Mouse (Mus musculus) embryonic stem cell, embryonic (primary cell): ENCODE results near the gene Wdr92.

Experiments used
- CTCF ChIA-PET, 4 experiments: fragments of 300-600 bp in 2 of 4; fragments of 350-600 bp in 2 of 4; sonication (Branson Sonifier 250); formaldehyde crosslinking; loops; one replicate each; lab custom pipeline; 2022; ENCODE audit warnings: inconsistent platforms in 2 of 4; lab: Charles Lee
- POLR2A ChIA-PET, 4 experiments: fragments of 300-600 bp in 2 of 4; fragments of 350-600 bp in 2 of 4; sonication (Branson Sonifier 250); formaldehyde crosslinking; loops; one replicate each; lab custom pipeline; 2022; ENCODE audit warnings: antibody characterized with exemption in 4 of 4, inconsistent platforms in 1 of 4; lab: Charles Lee

The Wdr92 gene

GRCm38 (mm10) chr11:17181807-17182206 lies at the start of gene Wdr92:
TSS of gene Wdr92 (plus strand) at chr11:17182107.
- CTCF ChIA-PET = interaction anchor here in 1 of 4 experiments (0.7 kb wide), 1 partner anchor 11 kb away, joined by 3 read pairs; no protein-coding TSS in a partner anchor
- POLR2A ChIA-PET = interaction anchor here in 3 of 4 experiments (0.6 to 1.9 kb wide), 7 partner anchors 9 to 165 kb away, joined by 3 to 6 read pairs (median 4); no protein-coding TSS in a partner anchor

- CTCF ChIA-PET = no interaction called here
- POLR2A ChIA-PET = no interaction called here
Measured at GRCm38 (mm10) chr11:17135638-17136037, 46.3 kb upstream of the Wdr92 start.

- CTCF ChIA-PET = interaction anchor here in 2 of 4 experiments (0.6 to 0.7 kb wide), 2 partner anchors 10 to 148 kb away, joined by 4 to 6 read pairs; no protein-coding TSS in a partner anchor
- POLR2A ChIA-PET = interaction anchor here in 1 of 4 experiments (0.7 kb wide), 1 partner anchor 25 kb away, joined by 3 read pairs; no protein-coding TSS in a partner anchor
Measured at GRCm38 (mm10) chr11:17138306-17139033, 43.4 kb upstream of the Wdr92 start.

GRCm38 (mm10) chr11:17158858-17159737 lies 22.8 kb upstream of the Wdr92 start, which contains the start of gene Ppp3r1:
TSS of gene Ppp3r1 (plus strand) at chr11:17159263.
- CTCF ChIA-PET = no interaction called here

GRCm38 (mm10) chr11:17159738-17160241 lies 22.1 kb upstream of the Wdr92 start:
- POLR2A ChIA-PET = interaction anchor here in 2 of 4 experiments (0.8 to 1.7 kb wide), 9 partner anchors 12 to 209 kb away, joined by 3 to 6 read pairs (median 3); partner anchors contain the start of genes Fbxo48 (in 1 of the 2) and Pno1 (in 1 of the 2)
- CTCF ChIA-PET = interaction anchor here in 1 of 4 experiments (0.9 kb wide), 1 partner anchor 19 kb away, joined by 3 read pairs; no protein-coding TSS in a partner anchor

More at GRCm38 (mm10) chr11:17158858-17159737, 22.8 kb upstream of the Wdr92 start, which contains the start of gene Ppp3r1:
- POLR2A ChIA-PET = interaction anchor here in 3 of 4 experiments (0.6 to 1.6 kb wide), 10 partner anchors 8 to 258 kb away, joined by 3 to 6 read pairs (median 3); partner anchors contain the start of gene C1d (in 1 of the 3)

GRCm38 (mm10) chr11:17160242-17160641 lies 21.7 kb upstream of the Wdr92 start:
- POLR2A ChIA-PET = interaction anchor here in 2 of 4 experiments (0.6 to 1.7 kb wide), 12 partner anchors 11 to 652 kb away, joined by 3 to 6 read pairs (median 3); partner anchors contain the start of genes C1d (in 2 of the 2), Fbxo48 (in 1 of the 2), Pno1 (in 1 of the 2) and Sec61g (in 1 of the 2)
- CTCF ChIA-PET = interaction anchor here in 1 of 4 experiments (0.9 kb wide), 1 partner anchor 18 kb away, joined by 3 read pairs; no protein-coding TSS in a partner anchor

GRCm38 (mm10) chr11:17163956-17164355 lies 18.0 kb upstream of the Wdr92 start:
- POLR2A ChIA-PET = interaction anchor here in 2 of 4 experiments (1.0 to 1.3 kb wide), 3 partner anchors 8 to 43 kb away, joined by 3 read pairs; no protein-coding TSS in a partner anchor
- CTCF ChIA-PET = no interaction called here

GRCm38 (mm10) chr11:17166627-17167026 lies 15.3 kb upstream of the Wdr92 start:
- ChIA-PET POLR2A (interaction anchor here in 2 of 4 experiments (0.9 to 2.7 kb wide), 7 partner anchors 8 to 45 kb away, joined by 3 to 9 read pairs (median 4); partner anchors contain the start of genes Pno1 (in 1 of the 2), Ppp3r1 (in 1 of the 2) and Wdr92 (in 1 of the 2)), CTCF (interaction anchor here in 1 of 4 experiments (0.5 kb wide), 1 partner anchor 22 kb away, joined by 4 read pairs; no protein-coding TSS in a partner anchor)

- CTCF ChIA-PET = no interaction called here
- POLR2A ChIA-PET = interaction anchor here in 1 of 4 experiments (0.9 to 1.7 kb wide), 2 partner anchors 23 to 661 kb away, joined by 4 to 6 read pairs; partner anchors contain the start of gene Sec61g
Measured at GRCm38 (mm10) chr11:17169262-17169661, 12.6 kb upstream of the Wdr92 start.

- ChIA-PET CTCF (no interaction called here), POLR2A (interaction anchor here in 2 of 4 experiments (0.8 to 2.6 kb wide), 9 partner anchors 11 to 40 kb away, joined by 3 to 6 read pairs (median 3); partner anchors contain the start of genes Pno1 (in 1 of the 2), Ppp3r1 (in 1 of the 2) and Wdr92 (in 1 of the 2))
Measured at GRCm38 (mm10) chr11:17170938-17171729, 10.8 kb upstream of the Wdr92 start.

- CTCF ChIA-PET = no interaction called here
- POLR2A ChIA-PET = interaction anchor here in 2 of 4 experiments (0.9 to 2.6 kb wide), 7 partner anchors 8 to 39 kb away, joined by 3 to 6 read pairs (median 4); partner anchors contain the start of genes Wdr92 (in 2 of the 2), Pno1 (in 1 of the 2) and Ppp3r1 (in 1 of the 2)
Measured at GRCm38 (mm10) chr11:17172300-17172699, 9.6 kb upstream of the Wdr92 start.

- CTCF ChIA-PET = no interaction called here
- POLR2A ChIA-PET = interaction anchor here in 1 of 4 experiments (1.1 to 1.8 kb wide), 2 partner anchors 9 to 15 kb away, joined by 3 to 9 read pairs; no protein-coding TSS in a partner anchor
Measured at GRCm38 (mm10) chr11:17176638-17177037, 5.3 kb upstream of the Wdr92 start.

GRCm38 (mm10) chr11:17180753-17181152 lies 1.2 kb upstream of the Wdr92 start:
- ChIA-PET CTCF (no interaction called here), POLR2A (interaction anchor here in 1 of 4 experiments (1.5 to 1.9 kb wide), 2 partner anchors 8 to 14 kb away, joined by 5 to 6 read pairs; no protein-coding TSS in a partner anchor)

GRCm38 (mm10) chr11:17183165-17183564 lies 1.3 kb downstream of the Wdr92 start:
- ChIA-PET CTCF (no interaction called here), POLR2A (interaction anchor here in 2 of 4 experiments (0.5 to 1.8 kb wide), 9 partner anchors 9 to 574 kb away, joined by 3 to 5 read pairs (median 3); partner anchors contain the start of gene Pno1 (in 1 of the 2))

- ChIA-PET POLR2A (interaction anchor here in 1 of 4 experiments (1.0 to 1.2 kb wide), 2 partner anchors 21 to 29 kb away, joined by 3 read pairs; no protein-coding TSS in a partner anchor), CTCF (no interaction called here)
Measured at GRCm38 (mm10) chr11:17187649-17188048, 5.7 kb downstream of the Wdr92 start.

GRCm38 (mm10) chr11:17188786-17189185 lies 6.9 kb downstream of the Wdr92 start:
- ChIA-PET CTCF (interaction anchor here in 1 of 4 experiments (0.6 kb wide), 1 partner anchor 22 kb away, joined by 4 read pairs; no protein-coding TSS in a partner anchor), POLR2A (interaction anchor here in 3 of 4 experiments (0.7 to 2.0 kb wide), 5 partner anchors 13 to 30 kb away, joined by 3 to 5 read pairs (median 3); no protein-coding TSS in a partner anchor)
